Comparison of ENCODE assay signal across 18 mouse cellular contexts in genomic region chr10:7943006-7943405, GRCm38 (mm10). TPM values are rescaled to one million over a fixed set of nuclear protein-coding genes. Genes with fewer than 3 reads are reported as not detected.
DNase-seq lines count a peak whose midpoint lies in the region; ATAC-seq and TF ChIP-seq lines count a peak whose summit lies in the region.
"Had no signal": no experiment of that assay in that cellular context is flagged by ENCODE, and none has a peak within 500 bp of the region (broad histone marks: within the 10 kb centered on the region; RNA-seq: fewer than 3 reads in every experiment).

No protein-coding gene starts in this region.

- H3K9me3 ChIP-seq in heart, embryonic 10.5 days = no peaks in the 10 kb centered on the region
- H3K9me3 ChIP-seq: embryonic facial prominence, embryonic 12.5 days; forebrain, embryonic 12.5 days; limb, embryonic 15.5 days had no signal

- peaks cover 13% of the 10 kb centered on the region for H3K4me1 ChIP-seq in heart, embryonic 10.5 days
- H3K4me1 ChIP-seq: forebrain, embryonic 12.5 days had no signal

- no peak for TF ChIP-seq CTCF in Patski (IDR thresholded peaks at IDR 0.05)

- CTCF ChIA-PET in Patski (lab: Charles Lee) = interaction anchor here (1.0 kb wide), 1 partner anchor 12 kb away, joined by 3 read pairs; no protein-coding TSS in a partner anchor

- H3K36me3 ChIP-seq in heart, embryonic 10.5 days = peaks cover 7% of the 10 kb centered on the region; the same call in 1 of the 2 replicates
- H3K36me3 ChIP-seq: limb, embryonic 15.5 days had no signal

- in situ Hi-C loops in Patski (cut with MboI; ENCODE audit: low pct_unique_long_range_greater_than_20kb) = no loop called here

- WGBS in heart, embryonic 10.5 days = 19% methylated on average over 3 of the region's 3 CpGs

- no peaks in the 10 kb centered on the region for H3K27me3 ChIP-seq in heart, embryonic 10.5 days (ENCODE audit: insufficient read depth, poor library complexity, severe bottlenecking)
- no peaks in the 10 kb centered on the region for H3K27me3 ChIP-seq in Patski
- H3K27me3 ChIP-seq: embryonic facial prominence, embryonic 12.5 days; forebrain, embryonic 12.5 days; limb, embryonic 15.5 days had no signal

- peak; percentile 11 for DNase-seq in heart, postnatal 4 days
- DNase-seq in heart, embryonic 10.5 days (ENCODE audit: low spot score) = no peak
- peak; percentile 14 for DNase-seq in CD4-positive, CD25-positive, alpha-beta regulatory T cell, adult 2 months (ENCODE audit: low read depth, low spot score)
- DNase-seq in Patski (ENCODE audit: low read depth, low spot score) = no peak
- peak; percentile 53 for DNase-seq in fibroblast of lung, adult 2 months (ENCODE audit: low read depth)
- DNase-seq in spleen, adult 12 weeks (ENCODE audit: low spot score) = no peak
- no peak for DNase-seq in right cerebral cortex, postnatal 14 days
- DNase-seq in lung, postnatal 25 days (ENCODE audit: low spot score) = no peak
- DNase-seq: adrenal gland, adult 8-10 months; cerebellum, adult 8-10 months; kidney, postnatal 10 days; lung, embryonic 14.5 days; thymus, postnatal 14 days had no signal

- POLR2A ChIA-PET in Patski (lab: Charles Lee) = no interaction called here

- no peak overlapping the region for H3K4me3 ChIP-seq in heart, embryonic 10.5 days
- H3K4me3 ChIP-seq: embryonic facial prominence, embryonic 12.5 days; forebrain, embryonic 12.5 days; hindbrain, embryonic 10.5 days; limb, embryonic 15.5 days had no signal

- H3K27ac ChIP-seq in heart, embryonic 10.5 days = no peak overlapping the region
- H3K27ac ChIP-seq: embryonic facial prominence, embryonic 12.5 days; forebrain, embryonic 12.5 days; hindbrain, embryonic 10.5 days; limb, embryonic 15.5 days had no signal

- ATAC-seq in Patski = peak; percentile 39
- ATAC-seq: inflammation-experienced regulatory T-cells, adult 6 months had no signal

RNA-seq across cellular contexts. Expression of gene Tab2, which starts 13.0 kb away (rescaled TPM):
- 10 to 100 TPM; 75.5 to 76.6 TPM for total RNA-seq in heart, postnatal 4 days (2021)
- polyA plus RNA-seq in heart, embryonic 10.5 days (2016; fragmentation: Nextera tagmentation; extraction: Ambion mirVana) = 15.5 and 20.7 TPM in 2 replicates
- polyA plus RNA-seq in Patski (2021) = 63.9 TPM

Comparison
In these comparisons a context has a peak if more than half of its experiments do, and no peak if none do; other contexts are left out.
1. DNase-seq: peak in heart, postnatal 4 days (single experiment), CD4-positive, CD25-positive, alpha-beta regulatory T cell, adult 2 months (single experiment) and fibroblast of lung, adult 2 months (single experiment); none in heart, embryonic 10.5 days (single experiment), Patski (single experiment), spleen, adult 12 weeks (single experiment), right cerebral cortex, postnatal 14 days (single experiment) and lung, postnatal 25 days (single experiment).